Mouse (Mus musculus) left cerebral cortex, postnatal 10 days (tissue): ENCODE results near the gene Polr3g. TPM values are rescaled to one million over a fixed set of nuclear protein-coding genes. Genes with fewer than 3 reads are reported as not detected.
"Not testable (repeated sequence)": the region's sequence is repeated elsewhere in the genome, so short reads cannot be mapped to it uniquely, and the experiment has no call there.

Experiments
- DNase-seq, 2 experiments: peaks; one replicate each; pipeline ENCODE4 v3.0.0; 2021 to 2022; ENCODE audit warnings: low spot score in 2 of 2, mixed read lengths in 1 of 2; ENCODE audit errors: extremely low spot score in 1 of 2
- intact Hi-C: fragments of 180-260 bp; cut with DNase I; formaldehyde crosslinking; loops from one replicate; pipeline ENCODE4 v1.15.1; 2025
- total RNA-seq, 2 experiments: library from RNA; stranded (reverse); gene quantifications; 2 replicates each; pipeline ENCODE4 v1.2.3; 2021

Polr3g gene
- total RNA-seq, 2 experiments from 2014 or later = 4.3 to 4.4 TPM

GRCm38 (mm10) chr13:81642491-81643149 is 68.2 kb downstream of the Polr3g start:
- intact Hi-C loops = loop anchor here (5.0 kb wide), 2 partner anchors 120 to 200 kb away; no protein-coding TSS in a partner anchor
- DNase-seq = no peak

DNA sequence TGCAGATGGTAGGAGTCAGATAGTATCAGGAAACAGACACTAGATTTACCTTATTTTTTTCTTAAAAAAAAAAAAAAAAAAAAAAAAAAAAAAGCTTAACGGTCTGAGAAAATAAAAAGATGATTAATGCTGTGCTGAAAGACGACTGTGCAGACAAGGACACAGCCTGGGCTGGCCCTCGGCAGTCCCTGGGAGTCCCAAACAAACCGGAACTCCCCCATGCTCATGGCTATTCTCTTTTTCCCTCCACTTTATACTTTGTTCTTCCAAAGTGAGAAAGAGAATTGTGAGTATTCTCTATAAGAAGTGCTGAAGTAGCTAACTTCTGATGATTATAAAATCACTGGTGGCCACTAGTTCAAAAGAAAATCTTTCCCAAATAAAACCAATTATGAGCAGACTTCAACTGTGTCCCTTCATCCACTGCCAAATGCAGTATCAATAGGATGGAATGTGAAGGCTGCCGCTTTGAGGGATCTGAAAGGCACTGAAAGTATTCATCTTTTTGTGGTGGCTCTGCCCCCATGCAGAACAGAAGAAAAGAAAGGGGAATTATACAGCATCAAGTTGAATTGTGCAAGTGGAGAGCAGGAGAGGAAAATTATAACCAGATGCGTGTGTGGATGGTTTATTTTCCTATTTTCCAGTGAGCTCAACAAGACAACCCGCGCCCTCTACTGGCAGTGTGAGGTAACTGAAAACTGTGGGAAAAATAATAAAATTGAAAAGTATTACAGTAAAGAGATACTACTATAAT is 69.3 kb downstream of the Polr3g start:
- intact Hi-C loops = loop anchor here (5.0 kb wide), 2 partner anchors 121 to 199 kb away; no protein-coding TSS in a partner anchor
- peak; percentile 45 to 59 for DNase-seq

- no peak for DNase-seq
- intact Hi-C loops = loop anchor here (5.0 kb wide), 2 partner anchors 121 to 199 kb away; no protein-coding TSS in a partner anchor
Observed at GRCm38 (mm10) chr13:81640881-81641280, 69.9 kb downstream of the Polr3g start.

- DNase-seq = no peak
- intact Hi-C loops = loop anchor here (5.0 kb wide), 2 partner anchors 123 to 197 kb away; no protein-coding TSS in a partner anchor
Observed at GRCm38 (mm10) chr13:81639624-81640023, 71.2 kb downstream of the Polr3g start.

GRCm38 (mm10) chr13:81632720-81633415 is 77.9 kb downstream of the Polr3g start, which contains the start of gene Adgrv1:
Gene Adgrv1, minus strand, starts transcription at chr13:81633154.
- peak; percentile 57 to 85 for DNase-seq
- intact Hi-C loops = no loop called here

DNA sequence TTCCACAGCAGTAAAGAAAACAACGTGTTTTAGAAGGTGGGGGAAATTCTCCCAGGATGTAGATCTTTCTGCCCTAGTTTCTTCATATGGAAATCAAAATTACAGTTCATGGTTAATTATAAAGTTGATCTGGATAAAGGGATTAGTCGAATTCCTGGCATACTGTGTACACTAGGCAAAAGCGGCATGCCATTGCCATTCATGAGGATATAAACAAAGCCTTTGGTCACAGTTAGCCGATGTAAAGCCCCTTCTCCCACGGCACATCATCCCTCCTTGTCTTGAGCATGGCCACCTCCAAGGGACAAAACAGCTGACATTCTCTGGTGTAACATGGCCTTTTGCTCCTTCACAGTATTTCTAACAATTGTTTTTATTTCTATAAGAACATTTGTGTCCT is 80.2 kb downstream of the Polr3g start:
- no peak for DNase-seq
- intact Hi-C loops = no loop called here

- DNase-seq = no peak
- intact Hi-C loops = no loop called here
Observed at GRCm38 (mm10) chr13:81629395-81629794, 81.4 kb downstream of the Polr3g start.

- intact Hi-C loops = no loop called here
- DNase-seq = no peak
Observed at GRCm38 (mm10) chr13:81628631-81629190, 82.1 kb downstream of the Polr3g start.

GRCm38 (mm10) chr13:81627861-81628260 is 83.0 kb downstream of the Polr3g start:
- intact Hi-C loops, DNase-seq: not testable (repeated sequence)

Other genes starting within 250 kb of the Polr3g start
- gene Adgrv1, start 77.9 kb downstream of the Polr3g start, total RNA-seq = 1 to 10 TPM; 3.6 to 4.2 TPM
- gene Lysmd3, start 53.4 kb downstream of the Polr3g start, total RNA-seq = 10 to 100 TPM; 11.6 to 12.2 TPM
- gene Mblac2, start 328 bp upstream of the Polr3g start, total RNA-seq = 10 to 100 TPM; 33.1 to 35.4 TPM
- 100 to 1,000 TPM; 195 to 203 TPM for gene Cetn3, start 72.1 kb upstream of the Polr3g start, total RNA-seq